In the genomic region with DNA sequence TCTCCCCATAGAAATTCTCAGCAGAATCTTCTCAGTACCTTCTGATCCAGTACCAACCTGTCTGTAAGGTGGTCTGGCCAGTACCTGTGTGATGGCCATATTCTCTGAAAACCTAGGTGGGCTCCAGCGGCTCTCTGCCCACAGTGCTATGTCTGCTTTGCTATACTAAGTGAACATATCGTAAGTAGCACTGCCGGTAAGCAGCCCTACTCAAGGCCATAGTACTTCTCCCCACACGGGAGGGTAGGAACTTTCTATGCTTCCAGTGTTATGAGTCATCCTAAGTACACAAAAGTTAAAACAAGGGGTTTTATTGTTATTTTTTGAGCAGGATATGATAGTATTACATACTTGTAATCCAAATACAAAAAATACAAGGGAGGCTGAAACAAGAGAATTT, we compare ENCODE assay signal across 11 mouse cellular contexts. TPM values are rescaled to one million over a fixed set of nuclear protein-coding genes. Genes with fewer than 3 reads are reported as not detected.
DNase-seq lines count a peak whose midpoint lies in the region; ATAC-seq and TF ChIP-seq lines count a peak whose summit lies in the region.
"Had no signal": no experiment of that assay in that cellular context is flagged by ENCODE, and none has a peak within 500 bp of the region (broad histone marks: within the 10 kb centered on the region; RNA-seq: fewer than 3 reads in every experiment).

No protein-coding gene starts in this region.

- TF ChIP-seq EP300 in liver, embryonic 14.5 days (IDR thresholded peaks at IDR 0.05; ENCODE audit: low read depth) = no peak

- no peak for TF ChIP-seq CTCF in kidney, postnatal 0 days (IDR thresholded peaks at IDR 0.05; ENCODE audit: low read depth)
- no peak for TF ChIP-seq CTCF in liver, embryonic 14.5 days (IDR thresholded peaks at IDR 0.05; ENCODE audit: low read depth)

- no peaks in the 10 kb centered on the region for H3K27me3 ChIP-seq in kidney, postnatal 0 days (ENCODE audit: insufficient read depth, low read length)
- no peaks in the 10 kb centered on the region for H3K27me3 ChIP-seq in embryonic facial prominence, embryonic 12.5 days
- no peaks in the 10 kb centered on the region for H3K27me3 ChIP-seq in liver, embryonic 14.5 days (ENCODE audit: control insufficient read depth, insufficient read depth, low read length)

- H3K4me2 ChIP-seq in kidney, postnatal 0 days (ENCODE audit: low read length) = peak overlapping the region; percentile 1; the same call in 1 of the 2 replicates
- H3K4me2 ChIP-seq in embryonic facial prominence, embryonic 12.5 days (replicated peaks) = no peak overlapping the region
- peak overlapping the region; percentile 22; the same call in 1 of the 2 replicates for H3K4me2 ChIP-seq in liver, embryonic 14.5 days (ENCODE audit: low read depth)

- no peaks in the 10 kb centered on the region for H3K9me3 ChIP-seq in kidney, postnatal 0 days (replicated peaks; ENCODE audit: low read length)
- no peaks in the 10 kb centered on the region for H3K9me3 ChIP-seq in embryonic facial prominence, embryonic 12.5 days
- H3K9me3 ChIP-seq in liver, embryonic 14.5 days (ENCODE audit: control insufficient read depth, low read length) = no peaks in the 10 kb centered on the region

- no peak for ATAC-seq in kidney, postnatal 0 days (replicated peaks; ENCODE audit: low FRiP score, low read depth)
- ATAC-seq in embryonic facial prominence, embryonic 12.5 days (ENCODE audit: insufficient number of reproducible peaks, insufficient read depth, low FRiP score, low TSS enrichment) = no peak
- ATAC-seq in liver, embryonic 14.5 days (ENCODE audit: insufficient read depth) = no peak

- 0 out of 2 replicates have a peak, but pooled peaks cover 2% of the 10 kb centered on the region for H3K36me3 ChIP-seq in kidney, postnatal 0 days (ENCODE audit: insufficient read depth, low read length)
- H3K36me3 ChIP-seq in embryonic facial prominence, embryonic 12.5 days = no peaks in the 10 kb centered on the region; the same call in 1 of the 2 replicates
- no peaks in the 10 kb centered on the region for H3K36me3 ChIP-seq in liver, embryonic 14.5 days (replicated peaks; ENCODE audit: control insufficient read depth, insufficient read depth, low read depth)

- H3K27ac ChIP-seq in kidney, postnatal 0 days = peak overlapping the region; percentile 96; the same call in 1 of the 2 replicates
- H3K27ac ChIP-seq in embryonic facial prominence, embryonic 12.5 days = peak overlapping the region; percentile 93; the same call in 1 of the 2 replicates
- no peak overlapping the region for H3K27ac ChIP-seq in liver, embryonic 14.5 days

- peaks cover 66% of the 10 kb centered on the region for H3K4me1 ChIP-seq in kidney, postnatal 0 days (replicated peaks; ENCODE audit: insufficient read depth, low read length)
- peaks cover 61% of the 10 kb centered on the region for H3K4me1 ChIP-seq in embryonic facial prominence, embryonic 12.5 days
- H3K4me1 ChIP-seq in liver, embryonic 14.5 days (replicated peaks; ENCODE audit: control insufficient read depth in 2 of 2, insufficient read depth in 2 of 2, low read length in 1 of 2) = peaks cover 17 to 43% of the 10 kb centered on the region in 2 experiments

- DNase-seq in adrenal gland, adult (ENCODE audit: inconsistent age in 2 of 2, low spot score in 1 of 2) = peak; percentile 54 to 85
- DNase-seq in adrenal gland, adult 18-20 months (ENCODE audit: low spot score in 2 of 2) = no peak
- no peak for DNase-seq in kidney, postnatal 0 days (ENCODE audit: low spot score)
- DNase-seq in kidney, adult 11 months = no peak
- DNase-seq in liver, embryonic 14.5 days (ENCODE audit: low read depth in 3 of 3, low spot score in 3 of 3) = no peak
- no peak for DNase-seq in left cerebral cortex, adult 18-20 months (ENCODE audit: low spot score in 2 of 2)
- DNase-seq in embryo, embryonic 9.5 days (ENCODE audit: extremely low spot score) = no peak
- DNase-seq: right cerebral cortex, postnatal 25 days had no signal

- 53% methylated on average over 4 of the region's 4 CpGs for WGBS in kidney, postnatal 0 days
- WGBS in embryonic facial prominence, embryonic 12.5 days = 66% methylated on average over 4 of the region's 4 CpGs
- WGBS in liver, embryonic 14.5 days (ENCODE audit: insufficient replicate concordance) = 48% methylated on average over 4 of the region's 4 CpGs

- H3K9ac ChIP-seq in kidney, postnatal 0 days (ENCODE audit: low read depth, low read length) = no peak overlapping the region
- no peak overlapping the region for H3K9ac ChIP-seq in embryonic facial prominence, embryonic 12.5 days
- no peak overlapping the region for H3K9ac ChIP-seq in liver, embryonic 14.5 days (replicated peaks)

- no peak overlapping the region for H3K4me3 ChIP-seq in kidney, postnatal 0 days (replicated peaks; ENCODE audit: low read depth, low read length)
- no peak overlapping the region for H3K4me3 ChIP-seq in embryonic facial prominence, embryonic 12.5 days
- no peak overlapping the region for H3K4me3 ChIP-seq in liver, embryonic 14.5 days (ENCODE audit: insufficient read depth in 1 of 2, low read depth in 2 of 2, low read length in 2 of 2)

RNA-seq across cellular contexts. Expression of gene Ctnnd1, which starts 16.6 kb away (rescaled TPM):
- 100 to 1,000 TPM; 123 to 129 TPM for total RNA-seq in adrenal gland, adult 18-20 months (2021)
- polyA plus RNA-seq in kidney, postnatal 0 days (2015; fragmentation: Nextera tagmentation; extraction: Ambion mirVana) = 35.0 and 37.4 TPM in 2 replicates
- polyA plus RNA-seq in embryonic facial prominence, embryonic 12.5 days (2016; fragmentation: Nextera tagmentation; extraction: Ambion mirVana) = 45.5 and 49.0 TPM in 2 replicates
- 14.6 and 16.0 TPM in 2 replicates for polyA plus RNA-seq in liver, embryonic 14.5 days (2012; rRNA removed)
- polyA plus RNA-seq in liver, embryonic 14.5 days (2014; fragmentation: Nextera tagmentation; extraction: Ambion mirVana) = 8.5 and 9.8 TPM in 2 replicates
- total RNA-seq in left cerebral cortex, adult 18-20 months (2021) = 10 to 100 TPM; 59.5 to 62.9 TPM

RNA-seq across cellular contexts. Expression of gene Btbd18, which starts 24.9 kb away (rescaled TPM):
- under 1 TPM in 1 of 2 experiments, not detected in 1; 0.10 TPM for total RNA-seq in adrenal gland, adult 18-20 months (2021)
- polyA plus RNA-seq in kidney, postnatal 0 days (2015; fragmentation: Nextera tagmentation; extraction: Ambion mirVana) = 0.09 and 0.18 TPM in 2 replicates
- 0.36 and 0.47 TPM in 2 replicates for polyA plus RNA-seq in embryonic facial prominence, embryonic 12.5 days (2016; fragmentation: Nextera tagmentation; extraction: Ambion mirVana)
- polyA plus RNA-seq in liver, embryonic 14.5 days (2012; rRNA removed) = not detected in 2 replicates
- 0.05 TPM in 1 of 2 replicates, not detected in the other for polyA plus RNA-seq in liver, embryonic 14.5 days (2014; fragmentation: Nextera tagmentation; extraction: Ambion mirVana)
- not detected for total RNA-seq in left cerebral cortex, adult 18-20 months (2021)
- total RNA-seq: common myeloid progenitor, adult 5-6 weeks had no signal

RNA-seq across cellular contexts. Expression of gene Selenoh, which starts 36.6 kb away (rescaled TPM):
- total RNA-seq in adrenal gland, adult 18-20 months (2021) = 10 to 100 TPM; 21.9 to 28.8 TPM
- polyA plus RNA-seq in kidney, postnatal 0 days (2015; fragmentation: Nextera tagmentation; extraction: Ambion mirVana) = 243 and 244 TPM in 2 replicates
- 348 and 377 TPM in 2 replicates for polyA plus RNA-seq in embryonic facial prominence, embryonic 12.5 days (2016; fragmentation: Nextera tagmentation; extraction: Ambion mirVana)
- 97.8 and 135 TPM in 2 replicates for polyA plus RNA-seq in liver, embryonic 14.5 days (2012; rRNA removed)
- 115 TPM in 2 replicates for polyA plus RNA-seq in liver, embryonic 14.5 days (2014; fragmentation: Nextera tagmentation; extraction: Ambion mirVana)
- 10 to 100 TPM; 28.9 to 37.9 TPM for total RNA-seq in left cerebral cortex, adult 18-20 months (2021)

RNA-seq across cellular contexts. Expression of gene Gm28635, which starts 43.8 kb away (rescaled TPM):
- total RNA-seq in adrenal gland, adult 18-20 months (2021) = not detected
- polyA plus RNA-seq in kidney, postnatal 0 days (2015; fragmentation: Nextera tagmentation; extraction: Ambion mirVana) = not detected in 2 replicates
- not detected in 2 replicates for polyA plus RNA-seq in embryonic facial prominence, embryonic 12.5 days (2016; fragmentation: Nextera tagmentation; extraction: Ambion mirVana)
- 0.01 TPM in 1 of 2 replicates, not detected in the other for polyA plus RNA-seq in liver, embryonic 14.5 days (2012; rRNA removed)
- polyA plus RNA-seq in liver, embryonic 14.5 days (2014; fragmentation: Nextera tagmentation; extraction: Ambion mirVana) = not detected in 2 replicates
- 1 to 10 TPM; 5.8 to 6.1 TPM for total RNA-seq in left cerebral cortex, adult 18-20 months (2021)
- polyA plus RNA-seq: activated CD4-positive, CD25-positive, alpha-beta regulatory T cell, adult 4 months had no signal

RNA-seq across cellular contexts. Expression of gene Med19, which starts 44.2 kb away (rescaled TPM):
- 10 to 100 TPM; 22.7 to 25.9 TPM for total RNA-seq in adrenal gland, adult 18-20 months (2021)
- 33.3 and 34.6 TPM in 2 replicates for polyA plus RNA-seq in kidney, postnatal 0 days (2015; fragmentation: Nextera tagmentation; extraction: Ambion mirVana)
- polyA plus RNA-seq in embryonic facial prominence, embryonic 12.5 days (2016; fragmentation: Nextera tagmentation; extraction: Ambion mirVana) = 38.0 and 40.7 TPM in 2 replicates
- 9.6 and 12.3 TPM in 2 replicates for polyA plus RNA-seq in liver, embryonic 14.5 days (2012; rRNA removed)
- polyA plus RNA-seq in liver, embryonic 14.5 days (2014; fragmentation: Nextera tagmentation; extraction: Ambion mirVana) = 22.4 and 23.4 TPM in 2 replicates
- 10 to 100 TPM; 31.4 to 33.8 TPM for total RNA-seq in left cerebral cortex, adult 18-20 months (2021)

Comparison
In these comparisons a context has a peak if more than half of its experiments do, and no peak if none do; other contexts are left out.
1. DNase-seq: peak in adrenal gland, adult (2 of 2); none in adrenal gland, adult 18-20 months (0 of 2), kidney, postnatal 0 days (single experiment), kidney, adult 11 months (single experiment), liver, embryonic 14.5 days (0 of 3), left cerebral cortex, adult 18-20 months (0 of 2) and embryo, embryonic 9.5 days (single experiment).